Mouse (Mus musculus) cerebellum, adult 2 months (tissue): Measurements from ENCODE around the gene Rbm17.

ENCODE experiments used
- CTCF ChIP-seq: fragments of 200-500 bp; IDR thresholded peaks from 2 replicates; pipeline ENCODE4 v1.5.1; 2011; ENCODE audit warnings: low read depth, mild to moderate bottlenecking, control low read depth, low read length, moderate library complexity, borderline replicate concordance; ENCODE audit not compliant: insufficient read depth
- POLR2A ChIP-seq: fragments of 200-500 bp; IDR thresholded peaks from 2 replicates; pipeline ENCODE4 v1.6.1; 2011; ENCODE audit warnings: low read length, control low read depth, borderline replicate concordance; ENCODE audit not compliant: insufficient read depth

GRCm38 (mm10) chr2:11548508-11548907 lies 55.4 kb downstream of the Rbm17 start:
- no peak for TF ChIP-seq POLR2A
- no peak for TF ChIP-seq CTCF
